Mouse (Mus musculus) cerebellum, adult 9-11 months (tissue): ENCODE measurements around the gene Bend4.

Experiments used
- DNase-seq: peaks from one replicate; pipeline ENCODE4 v3.0.0; 2022

Gene Bend4

DNA sequence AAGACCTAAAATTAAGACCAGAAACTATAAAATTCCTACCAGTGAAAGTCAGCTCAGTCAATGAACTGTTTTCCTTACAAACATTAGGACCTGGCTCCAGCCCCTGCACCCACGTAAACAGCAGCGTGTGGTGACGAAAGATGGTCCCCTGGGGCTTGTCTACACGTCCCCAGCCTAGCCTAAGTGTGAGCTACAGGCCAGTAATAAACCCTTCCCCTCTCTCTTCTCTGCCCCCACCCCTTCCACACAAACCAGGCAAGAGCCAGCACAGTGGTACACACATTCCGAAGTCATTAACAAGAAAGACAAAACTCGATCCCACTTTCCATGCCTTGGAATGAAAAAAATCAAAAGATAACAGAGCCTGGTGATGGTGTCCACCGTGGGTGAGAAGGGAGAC is 16.6 kb downstream of the Bend4 start:
- no peak for DNase-seq

DNA sequence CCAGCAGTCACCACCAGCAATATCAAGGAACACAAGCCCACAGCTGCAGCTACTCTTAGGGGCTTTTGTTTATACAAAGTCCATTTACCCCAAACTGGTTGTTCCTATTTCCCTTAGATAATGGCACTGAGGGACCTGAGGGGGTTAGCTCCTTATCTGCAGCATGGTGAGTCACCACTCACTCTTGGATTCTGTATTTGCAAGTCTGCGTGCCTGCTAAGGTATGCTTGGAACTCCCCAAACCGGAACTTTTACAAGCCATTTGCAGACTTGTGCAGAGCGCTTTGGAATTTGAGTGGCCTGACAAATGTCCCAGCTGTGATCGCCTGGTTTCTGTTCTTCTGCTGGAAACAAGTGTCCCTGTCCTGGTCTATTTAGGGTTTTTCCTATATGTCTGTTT is 17.7 kb downstream of the Bend4 start:
- no peak for DNase-seq

DNA sequence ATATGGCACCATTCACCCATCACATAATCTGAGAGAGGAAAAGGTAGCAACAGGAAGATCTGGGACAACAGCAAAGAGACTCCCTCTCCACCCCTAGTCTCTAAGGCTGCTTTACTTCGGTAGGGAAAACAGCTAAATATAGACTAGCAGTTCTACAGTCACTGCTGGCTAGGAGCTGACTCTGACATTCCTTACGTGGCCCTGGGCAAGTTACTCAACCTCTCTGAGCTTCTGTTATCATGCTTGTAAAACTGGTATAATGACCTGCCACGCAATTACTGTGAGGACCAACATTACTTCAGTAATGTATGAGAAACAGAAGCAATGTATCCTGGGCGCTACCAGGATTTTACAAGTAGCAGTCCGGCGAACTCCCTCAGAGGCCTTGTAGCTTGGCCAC is 19.7 kb downstream of the Bend4 start:
- no peak for DNase-seq

GRCm38 (mm10) chr5:67404919-67405318 is 23.2 kb downstream of the Bend4 start:
- DNase-seq = no peak

DNA sequence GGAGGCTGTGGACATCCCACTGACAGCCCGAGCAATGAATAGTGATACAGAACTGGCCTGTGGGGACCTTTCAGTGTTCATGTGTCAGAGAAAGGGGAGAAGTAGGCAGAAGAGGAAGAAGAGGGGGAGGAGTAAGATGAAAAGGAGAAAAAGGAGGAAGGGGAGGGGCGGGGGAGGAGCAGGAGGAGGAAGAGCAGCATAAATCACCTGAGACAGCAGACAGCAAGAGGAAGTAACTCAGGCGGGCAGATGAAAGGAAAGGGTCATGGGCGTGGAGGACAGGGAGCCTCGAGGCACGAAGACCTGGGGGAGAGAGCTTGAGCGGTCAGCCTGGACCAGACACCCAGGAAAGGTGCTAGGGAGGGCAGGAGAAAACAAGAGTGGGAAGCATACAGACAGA is 23.7 kb downstream of the Bend4 start:
- no peak for DNase-seq

GRCm38 (mm10) chr5:67401612-67402011 is 26.5 kb downstream of the Bend4 start:
- no peak for DNase-seq

DNA sequence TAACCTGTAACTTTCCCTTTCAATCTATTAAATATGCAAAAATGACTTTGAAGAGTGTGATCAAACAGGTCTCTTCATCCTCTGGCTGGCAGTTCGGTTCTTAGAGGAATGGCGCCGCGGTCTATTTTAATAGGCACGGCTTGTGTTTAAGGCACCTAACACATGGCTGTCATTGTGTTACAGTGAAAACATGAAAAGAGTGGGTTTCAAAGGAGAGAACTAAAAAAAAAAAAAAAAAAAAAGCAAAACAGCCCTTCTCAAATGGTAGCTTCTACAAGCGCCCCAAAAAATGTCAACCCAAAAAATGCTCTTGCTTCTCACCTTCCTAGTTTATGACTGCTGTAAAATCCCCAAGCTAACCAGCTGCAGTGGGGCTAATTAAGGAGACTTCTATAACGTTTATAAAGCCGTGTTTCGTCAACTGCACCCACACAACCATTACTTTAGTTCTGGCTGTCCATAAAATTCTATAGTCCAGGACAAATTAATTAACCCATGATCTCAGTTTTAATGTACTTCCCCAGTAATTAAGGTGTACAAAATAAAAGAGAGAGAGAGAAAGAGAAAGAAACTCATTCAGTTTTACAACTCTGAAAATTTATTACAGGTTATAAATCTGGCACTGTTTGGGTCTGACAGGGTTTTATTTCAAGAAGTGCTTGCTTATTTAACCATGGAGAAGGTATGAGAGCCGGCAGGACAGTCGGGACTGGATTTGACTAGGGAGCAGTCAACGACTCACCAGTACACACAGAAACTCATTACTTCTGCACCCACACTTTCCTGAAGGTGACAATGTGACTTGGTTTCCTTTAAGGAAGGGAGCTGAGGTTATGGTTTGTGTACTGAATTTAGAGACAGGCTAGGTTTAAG is 27.3 kb downstream of the Bend4 start:
- no peak for DNase-seq

DNA sequence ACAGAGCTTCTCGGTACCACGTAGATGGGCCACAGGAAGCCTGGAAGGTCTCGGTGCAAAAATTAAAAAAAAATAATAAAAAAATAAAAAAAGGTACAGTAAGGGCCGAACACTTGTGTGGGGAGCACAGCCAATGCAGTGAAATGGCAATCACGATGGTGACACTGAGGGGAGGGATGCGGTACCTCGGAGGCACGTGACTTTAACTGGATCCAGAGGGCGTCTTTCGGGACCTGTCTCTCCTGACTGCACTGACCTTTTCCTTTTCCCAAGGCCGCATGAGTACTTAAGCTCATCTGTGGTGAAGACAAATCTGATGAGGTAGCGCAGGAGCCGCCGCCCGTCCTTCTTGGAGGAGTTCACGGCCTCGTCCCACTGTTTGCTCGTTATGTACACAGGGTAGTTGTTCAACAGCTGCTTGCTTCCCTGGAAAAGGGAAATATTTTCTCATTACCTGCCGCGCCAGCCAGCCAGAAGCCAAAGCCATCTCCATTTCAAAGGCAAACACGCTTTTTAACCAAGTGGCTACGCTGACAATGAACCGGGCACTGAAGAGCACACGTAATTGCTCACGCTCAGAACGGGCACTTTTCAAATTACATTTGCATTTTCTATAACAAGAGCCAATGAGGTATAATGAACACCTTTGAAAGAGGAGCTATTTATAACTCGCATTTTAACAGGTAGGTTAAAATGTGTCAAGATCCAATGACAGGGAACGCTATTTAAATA is 28.1 kb downstream of the Bend4 start:
- DNase-seq = no peak

- no peak for DNase-seq
Observed at GRCm38 (mm10) chr5:67397186-67397585, 30.9 kb downstream of the Bend4 start.

- no peak for DNase-seq
Observed at GRCm38 (mm10) chr5:67395211-67395851, 32.8 kb downstream of the Bend4 start.

DNA sequence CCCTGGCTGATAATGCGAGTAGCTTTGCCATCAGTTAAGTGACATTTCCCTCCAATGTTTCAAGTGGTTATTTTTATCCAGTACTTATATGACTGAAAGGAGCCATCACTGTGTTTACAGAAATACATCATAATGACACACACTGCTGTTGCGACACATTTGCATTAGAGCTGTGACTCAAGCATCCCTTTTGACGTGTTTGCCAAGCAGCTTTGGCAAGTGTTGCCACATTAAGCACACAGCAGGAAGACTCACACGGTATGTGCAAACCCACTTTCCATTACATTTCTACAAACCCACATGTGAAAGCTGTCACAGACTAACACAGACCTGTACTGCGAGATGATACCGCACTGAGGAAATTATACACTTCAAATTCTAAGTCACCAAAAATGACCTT is 34.2 kb downstream of the Bend4 start:
- no peak for DNase-seq

GRCm38 (mm10) chr5:67382556-67382955 is 45.6 kb downstream of the Bend4 start:
- DNase-seq = no peak

DNA sequence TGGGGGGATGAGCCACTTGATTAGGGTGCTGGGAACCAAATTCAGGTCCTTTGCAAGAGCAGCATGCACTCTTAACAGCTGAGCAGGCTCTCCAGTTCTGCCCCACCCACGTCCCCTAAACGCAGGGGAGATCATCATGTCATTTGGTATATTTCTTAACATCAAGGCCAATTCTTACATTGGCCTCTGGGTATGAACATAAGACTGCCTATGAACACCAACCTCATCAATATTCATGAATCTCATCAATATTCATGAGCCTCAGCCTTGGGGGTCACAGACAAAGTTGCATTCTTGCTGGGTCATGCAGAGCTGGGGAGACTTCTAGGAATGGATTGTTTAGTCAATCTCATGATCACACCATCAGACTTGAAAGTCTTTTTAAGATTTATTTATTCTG is 46.4 kb downstream of the Bend4 start:
- DNase-seq = no peak

DNA sequence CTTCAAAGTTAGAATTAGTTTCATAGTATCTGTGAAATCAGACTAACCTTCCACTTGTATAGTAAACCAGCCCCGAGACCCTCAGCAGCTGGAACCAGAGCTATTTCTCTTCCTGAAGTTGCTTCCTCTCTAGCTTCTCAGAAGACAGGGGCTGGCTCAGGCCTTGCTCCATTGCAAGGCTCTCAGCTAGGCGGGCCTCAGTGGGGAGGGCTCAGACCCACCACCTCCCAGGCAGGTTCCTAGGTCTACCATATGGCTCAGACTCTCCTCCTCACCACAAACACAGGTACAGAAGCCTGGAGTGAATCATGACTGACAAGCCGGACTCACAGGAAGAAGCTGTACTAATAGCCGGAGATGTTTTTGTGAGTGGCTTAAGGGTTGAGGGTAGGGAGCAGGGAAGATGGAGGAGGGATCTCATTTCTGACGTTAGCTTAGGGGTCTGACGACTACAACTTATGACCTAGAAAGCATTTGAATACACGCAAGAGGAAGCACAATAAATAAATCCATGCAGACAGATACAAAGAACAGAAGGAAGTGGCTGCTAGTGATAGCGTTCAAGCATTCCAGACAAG is 51.0 kb downstream of the Bend4 start:
- no peak for DNase-seq

DNA sequence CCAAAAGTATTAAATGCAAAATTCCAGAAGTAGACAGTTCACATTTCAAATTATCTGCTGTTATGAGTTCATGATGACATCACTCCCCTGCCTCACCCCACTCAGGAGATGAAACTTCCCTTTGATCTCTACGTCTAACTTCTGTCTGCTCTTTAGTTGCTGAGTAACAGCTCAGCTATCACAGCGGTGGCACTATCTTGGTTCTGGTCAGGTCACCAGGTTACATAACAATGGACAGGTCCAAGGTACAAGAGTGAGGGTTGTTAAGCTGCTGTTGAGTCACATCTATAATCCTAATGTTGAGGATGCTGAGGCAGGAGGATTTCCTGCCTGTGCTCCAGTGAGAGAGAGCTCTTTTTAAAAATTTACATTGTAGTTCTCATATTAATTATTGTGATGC is 65.2 kb downstream of the Bend4 start:
- no peak for DNase-seq

- DNase-seq = no peak
Observed at GRCm38 (mm10) chr5:67362316-67362715, 65.8 kb downstream of the Bend4 start.

DNA sequence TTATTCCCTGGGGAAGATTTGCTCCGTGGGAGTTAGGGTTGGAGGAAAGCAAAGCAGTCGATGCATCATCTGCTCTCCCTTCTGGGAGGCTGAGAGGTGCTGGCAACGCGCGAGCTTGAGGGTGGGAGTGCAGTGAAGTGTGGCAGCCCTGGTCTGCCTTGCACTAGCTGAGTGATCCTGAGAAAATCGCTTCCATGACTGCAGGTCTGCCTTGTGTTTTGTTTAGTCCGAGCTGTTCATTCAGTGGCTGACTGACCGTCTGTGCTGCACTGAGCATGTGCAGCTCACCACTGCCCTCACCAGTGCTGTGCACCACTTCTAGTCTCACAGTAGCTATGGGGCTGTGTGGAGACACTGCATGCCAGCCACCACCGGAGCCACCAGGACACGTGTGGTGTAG is 79.2 kb downstream of the Bend4 start:
- no peak for DNase-seq

- no peak for DNase-seq
Observed at GRCm38 (mm10) chr5:67347060-67347459, 81.0 kb downstream of the Bend4 start.
